Mouse (Mus musculus) urinary bladder, adult 18-20 months (tissue): Measurements from ENCODE around the gene Cand1.

ENCODE experiments used
- DNase-seq, 2 experiments: peaks; one replicate each; pipeline ENCODE4 v3.0.0; 2022; ENCODE audit warnings: low spot score in 2 of 2, mixed read lengths in 2 of 2

Cand1 gene

GRCm38 (mm10) chr10:119211251-119211650, 28.6 kb downstream of the Cand1 start:
- no peak for DNase-seq

- DNase-seq: no peak
These were observed 33.4 kb downstream of the Cand1 start for GRCm38 (mm10) chr10:119206309-119206932.

- no peak for DNase-seq
These were observed 34.6 kb downstream of the Cand1 start for GRCm38 (mm10) chr10:119205229-119205628.

- no peak for DNase-seq
These were observed 35.4 kb downstream of the Cand1 start for GRCm38 (mm10) chr10:119204334-119204946.

GRCm38 (mm10) chr10:119199864-119200263, 40.0 kb downstream of the Cand1 start:
- no peak for DNase-seq

GRCm38 (mm10) chr10:119198186-119198880, 41.5 kb downstream of the Cand1 start:
- no peak for DNase-seq

GRCm38 (mm10) chr10:119197621-119198150, 42.2 kb downstream of the Cand1 start:
- DNase-seq: no peak

GRCm38 (mm10) chr10:119192598-119193372, 47.1 kb downstream of the Cand1 start:
- DNase-seq: no peak

- no peak for DNase-seq
These were observed 52.1 kb downstream of the Cand1 start for GRCm38 (mm10) chr10:119187720-119188119.

GRCm38 (mm10) chr10:119169656-119170055, 70.2 kb downstream of the Cand1 start:
- no peak for DNase-seq

- DNase-seq: no peak
These were observed 70.6 kb downstream of the Cand1 start for GRCm38 (mm10) chr10:119169237-119169636.

GRCm38 (mm10) chr10:119168791-119169190, 71.1 kb downstream of the Cand1 start:
- no peak for DNase-seq

- no peak for DNase-seq
These were observed 72.0 kb downstream of the Cand1 start for GRCm38 (mm10) chr10:119167858-119168257.

- DNase-seq: no peak
These were observed 74.8 kb downstream of the Cand1 start for GRCm38 (mm10) chr10:119165051-119165450.

- DNase-seq: no peak
These were observed 78.0 kb downstream of the Cand1 start for GRCm38 (mm10) chr10:119161820-119162382.

- DNase-seq: peak in 1 of 2 experiments; percentile 33
These were observed 79.7 kb downstream of the Cand1 start for GRCm38 (mm10) chr10:119160161-119160560.

- no peak for DNase-seq
These were observed 90.6 kb downstream of the Cand1 start for GRCm38 (mm10) chr10:119149261-119149660.
